Mouse (Mus musculus) ES-Bruce4 (cell line): ENCODE measurements around the gene Olfr1366.

ENCODE experiments used
- CTCF ChIP-seq: IDR thresholded peaks from one replicate; pipeline ENCODE4 v1.8.1; 2011; ENCODE audit warnings: low read depth, low read length
- POLR2A ChIP-seq: IDR thresholded peaks from one replicate; pipeline ENCODE4 v1.8.1; 2011; ENCODE audit warnings: low read length; ENCODE audit not compliant: insufficient read depth

- TF ChIP-seq CTCF (no peak), POLR2A (no peak)
Measured at GRCm38 (mm10) chr13:21550416-21551110, 8.0 kb upstream of the Olfr1366 start.
